Mouse (Mus musculus): ENCODE measurements at regions not wholly inside any gene's neighbourhood (a gene's known extent, or its start where the extent isn't known, plus 50 kb on each side); places are given as distances from the start of the nearest gene placed in this dataset.

GRCm38 (mm10) chr12:14930702-14931101 is 778.8 kb upstream of the Fam84a start:
- DNase-seq = no peak

- no peak for DNase-seq
Measured at GRCm38 (mm10) chr12:14927580-14927979, 775.7 kb upstream of the Fam84a start.

- no peak for DNase-seq
Measured at GRCm38 (mm10) chr12:14923768-14924167, 771.9 kb upstream of the Fam84a start.

- DNase-seq = no peak
Measured at GRCm38 (mm10) chr12:14911931-14912330, 760.1 kb upstream of the Fam84a start.

- no peak for DNase-seq
Measured at GRCm38 (mm10) chr12:14883136-14883535, 731.3 kb upstream of the Fam84a start.

- no peak for DNase-seq
Measured at GRCm38 (mm10) chr12:14880458-14880857, 728.6 kb upstream of the Fam84a start.

- no peak for DNase-seq
Measured at GRCm38 (mm10) chr12:14875290-14875689, 723.4 kb upstream of the Fam84a start.

- DNase-seq = peak; percentile 5
Measured at GRCm38 (mm10) chr12:14871336-14871910, 719.6 kb upstream of the Fam84a start.

GRCm38 (mm10) chr12:14859809-14860570 is 708.1 kb upstream of the Fam84a start:
- no peak for DNase-seq

GRCm38 (mm10) chr12:14859057-14859456 is 707.2 kb upstream of the Fam84a start:
- no peak for DNase-seq

GRCm38 (mm10) chr12:14835510-14835909 is 683.7 kb upstream of the Fam84a start:
- no peak for DNase-seq
